Mouse (Mus musculus) lung, embryonic 15.5 days (tissue): ENCODE data around the gene Homer2. TPM values are rescaled to one million over a fixed set of nuclear protein-coding genes. Genes with fewer than 3 reads are reported as not detected.

Experiments
- ATAC-seq: fragments of 200-750 bp; cut with Nextera tagmentation; 2 replicates; pipeline ENCODE4 v1.8.0; 2017; ENCODE audit warnings: moderate number of reproducible peaks, borderline replicate concordance; ENCODE audit not compliant: low FRiP score, low TSS enrichment; ENCODE audit errors: extremely low read depth
- H3K27ac ChIP-seq: fragments of 300-500 bp; sonication (generic); 2 replicates; pipeline ENCODE4 v1.5.1; 2015; ENCODE audit warnings: moderate library complexity, mild to moderate bottlenecking, inconsistent platforms
- H3K27me3 ChIP-seq: fragments of 300-500 bp; sonication (generic); 2 replicates; pipeline ENCODE4 v1.6.1; 2015; ENCODE audit warnings: inconsistent platforms
- H3K36me3 ChIP-seq: fragments of 300-500 bp; sonication (generic); 2 replicates; pipeline ENCODE4 v1.6.1; 2015; ENCODE audit warnings: inconsistent platforms
- H3K4me1 ChIP-seq: fragments of 300-500 bp; sonication (generic); 2 replicates; pipeline ENCODE4 v1.6.1; 2015; ENCODE audit warnings: inconsistent platforms
- H3K4me2 ChIP-seq: fragments of 300-500 bp; sonication (generic); 2 replicates; pipeline ENCODE4 v1.6.1; 2015; ENCODE audit warnings: inconsistent platforms, mild to moderate bottlenecking, moderate library complexity
- H3K4me3 ChIP-seq: fragments of 300-500 bp; sonication (generic); 2 replicates; pipeline ENCODE4 v1.5.1; 2015; ENCODE audit warnings: mild to moderate bottlenecking, inconsistent platforms
- H3K9ac ChIP-seq: fragments of 300-500 bp; sonication (generic); 2 replicates; pipeline ENCODE4 v1.6.1; 2015; ENCODE audit warnings: inconsistent platforms
- H3K9me3 ChIP-seq: fragments of 300-500 bp; sonication (generic); 2 replicates; pipeline ENCODE4 v1.6.1; 2016; ENCODE audit warnings: inconsistent platforms
- WGBS: fragments of 180-500 bp; shearing (Covaris S2); methylation state at CpG from one replicate; pipeline ENCODE4 v1.1.7; 2015; 5-methylcytosine and 5-hydroxymethylcytosine counted together
- polyA plus RNA-seq: library from polyadenylated mRNA; unstranded; fragments of >200 nt; fragmentation: Nextera tagmentation; extraction: Ambion mirVana; gene quantifications from 2 replicates; pipeline ENCODE4 v1.2.1, GENCODE M21; 2015

Homer2 gene
- polyA plus RNA-seq, 1 experiment from 2014 or later, result 41.1 TPM

- Histone ChIP-seq H3K4me2 (no peak overlapping the region), H3K36me3 (no peaks in the 10 kb centered on the region), H3K4me3 (no peak overlapping the region), H3K27me3 (no peaks in the 10 kb centered on the region), H3K9ac (no peak overlapping the region), H3K4me1 (no peaks in the 10 kb centered on the region), H3K9me3 (no peaks in the 10 kb centered on the region), H3K27ac (no peak overlapping the region)
- WGBS, result 76% methylated on average over 16 of the region's 16 CpGs
- no peak for ATAC-seq
Measured at GRCm38 (mm10) chr7:81695763-81696533, 11.4 kb downstream of the Homer2 start.

GRCm38 (mm10) chr7:81691067-81691466 is 16.3 kb downstream of the Homer2 start:
- H3K9ac ChIP-seq, result no peak overlapping the region
- H3K27me3 ChIP-seq, result no peaks in the 10 kb centered on the region
- 0 out of 2 replicates have a peak, but pooled peaks cover 4% of the 10 kb centered on the region for H3K4me1 ChIP-seq
- no peak overlapping the region for H3K4me3 ChIP-seq
- 78% methylated on average over 5 of the region's 5 CpGs for WGBS
- H3K27ac ChIP-seq, result no peak overlapping the region
- no peak overlapping the region for H3K4me2 ChIP-seq
- H3K9me3 ChIP-seq, result no peaks in the 10 kb centered on the region
- 0 out of 2 replicates have a peak, but pooled peaks have one; percentile 39 for ATAC-seq
- H3K36me3 ChIP-seq, result no peaks in the 10 kb centered on the region

GRCm38 (mm10) chr7:81689116-81689681 is 18.1 kb downstream of the Homer2 start:
- Histone ChIP-seq H3K27me3 (no peaks in the 10 kb centered on the region), H3K4me3 (no peak overlapping the region), H3K4me2 (no peak overlapping the region), H3K4me1 (peaks cover 19% of the 10 kb centered on the region; the same call in 1 of the 2 replicates), H3K9ac (no peak overlapping the region), H3K36me3 (no peaks in the 10 kb centered on the region), H3K27ac (no peak overlapping the region), H3K9me3 (no peaks in the 10 kb centered on the region)
- ATAC-seq, result no peak
- 73% methylated on average over 8 of the region's 8 CpGs for WGBS

- Histone ChIP-seq H3K9ac (no peak overlapping the region), H3K4me2 (no peak overlapping the region), H3K4me3 (no peak overlapping the region), H3K9me3 (no peaks in the 10 kb centered on the region), H3K36me3 (no peaks in the 10 kb centered on the region), H3K4me1 (peaks cover 19% of the 10 kb centered on the region; the same call in 1 of the 2 replicates), H3K27ac (no peak overlapping the region), H3K27me3 (no peaks in the 10 kb centered on the region)
- 69% methylated on average over 9 of the region's 9 CpGs for WGBS
- ATAC-seq, result no peak
Measured at GRCm38 (mm10) chr7:81688378-81688777, 18.9 kb downstream of the Homer2 start.

- WGBS, result 67% methylated on average over 6 of the region's 6 CpGs
- Histone ChIP-seq H3K9ac (no peak overlapping the region), H3K9me3 (no peaks in the 10 kb centered on the region), H3K4me2 (no peak overlapping the region), H3K36me3 (no peaks in the 10 kb centered on the region), H3K4me3 (no peak overlapping the region), H3K4me1 (peaks cover 19% of the 10 kb centered on the region; the same call in 1 of the 2 replicates), H3K27me3 (no peaks in the 10 kb centered on the region), H3K27ac (no peak overlapping the region)
- ATAC-seq, result no peak
Measured at GRCm38 (mm10) chr7:81687684-81688316, 19.5 kb downstream of the Homer2 start.

- no peaks in the 10 kb centered on the region for H3K9me3 ChIP-seq
- no peaks in the 10 kb centered on the region for H3K36me3 ChIP-seq
- no peak overlapping the region for H3K4me2 ChIP-seq
- 71% methylated on average over 7 of the region's 7 CpGs for WGBS
- H3K4me1 ChIP-seq, result peaks cover 19% of the 10 kb centered on the region; the same call in 1 of the 2 replicates
- no peak overlapping the region for H3K9ac ChIP-seq
- H3K27ac ChIP-seq, result no peak overlapping the region
- H3K4me3 ChIP-seq, result no peak overlapping the region
- no peaks in the 10 kb centered on the region for H3K27me3 ChIP-seq
- ATAC-seq, result no peak
Measured at GRCm38 (mm10) chr7:81685375-81685774, 22.0 kb downstream of the Homer2 start.

- Histone ChIP-seq H3K4me3 (no peak overlapping the region), H3K36me3 (no peaks in the 10 kb centered on the region), H3K4me1 (peaks cover 19% of the 10 kb centered on the region; the same call in 1 of the 2 replicates), H3K27me3 (no peaks in the 10 kb centered on the region), H3K27ac (no peak overlapping the region), H3K9me3 (no peaks in the 10 kb centered on the region), H3K9ac (no peak overlapping the region), H3K4me2 (no peak overlapping the region)
- no peak for ATAC-seq
- WGBS, result 64% methylated on average over 7 of the region's 7 CpGs
Measured at GRCm38 (mm10) chr7:81683779-81684422, 23.4 kb downstream of the Homer2 start.

GRCm38 (mm10) chr7:81681386-81681785 is 25.9 kb downstream of the Homer2 start:
- ATAC-seq, result no peak
- H3K4me1 ChIP-seq, result peaks cover 19% of the 10 kb centered on the region; the same call in 1 of the 2 replicates
- H3K36me3 ChIP-seq, result no peaks in the 10 kb centered on the region
- no peaks in the 10 kb centered on the region for H3K9me3 ChIP-seq
- H3K27ac ChIP-seq, result no peak overlapping the region
- no peak overlapping the region for H3K4me2 ChIP-seq
- H3K27me3 ChIP-seq, result no peaks in the 10 kb centered on the region
- 57% methylated on average over 3 of the region's 3 CpGs for WGBS
- H3K4me3 ChIP-seq, result no peak overlapping the region
- H3K9ac ChIP-seq, result no peak overlapping the region

- ATAC-seq, result 0 out of 2 replicates have a peak, but pooled peaks have one; percentile 27
Measured at GRCm38 (mm10) chr7:81673359-81674013, 33.8 kb downstream of the Homer2 start.

GRCm38 (mm10) chr7:81672735-81673291 is 34.5 kb downstream of the Homer2 start:
- H3K4me1 ChIP-seq, result peaks cover 23% of the 10 kb centered on the region
- no peak overlapping the region for H3K27ac ChIP-seq
- no peak overlapping the region for H3K4me2 ChIP-seq
- 57% methylated on average over 10 of the region's 10 CpGs for WGBS
- H3K27me3 ChIP-seq, result no peaks in the 10 kb centered on the region
- H3K4me3 ChIP-seq, result no peak overlapping the region
- H3K36me3 ChIP-seq, result no peaks in the 10 kb centered on the region
- no peak overlapping the region for H3K9ac ChIP-seq
- H3K9me3 ChIP-seq, result no peaks in the 10 kb centered on the region
- ATAC-seq, result no peak

More at GRCm38 (mm10) chr7:81673359-81674013, 33.8 kb downstream of the Homer2 start:
- no peaks in the 10 kb centered on the region for H3K27me3 ChIP-seq
- no peaks in the 10 kb centered on the region for H3K36me3 ChIP-seq
- no peak overlapping the region for H3K9ac ChIP-seq
- 38% methylated on average over 15 of the region's 15 CpGs for WGBS
- H3K4me2 ChIP-seq, result no peak overlapping the region
- no peak overlapping the region for H3K4me3 ChIP-seq
- no peak overlapping the region for H3K27ac ChIP-seq
- H3K4me1 ChIP-seq, result peaks cover 23% of the 10 kb centered on the region
- H3K9me3 ChIP-seq, result no peaks in the 10 kb centered on the region

GRCm38 (mm10) chr7:81667156-81667555 is 40.2 kb downstream of the Homer2 start:
- WGBS, result 85% methylated on average over 4 of the region's 4 CpGs
- Histone ChIP-seq H3K36me3 (no peaks in the 10 kb centered on the region), H3K27me3 (no peaks in the 10 kb centered on the region), H3K4me1 (no peaks in the 10 kb centered on the region), H3K4me3 (no peak overlapping the region), H3K27ac (no peak overlapping the region), H3K9ac (no peak overlapping the region), H3K9me3 (no peaks in the 10 kb centered on the region), H3K4me2 (no peak overlapping the region)
- no peak for ATAC-seq
